Mouse (Mus musculus): ENCODE results near the gene Mrps6. TPM values are rescaled to one million over a fixed set of nuclear protein-coding genes. Genes with fewer than 3 reads are reported as not detected.

Mrps6 gene
- total RNA-seq (2021), result 10 to 100 TPM; 46.8 to 50.3 TPM

DNA sequence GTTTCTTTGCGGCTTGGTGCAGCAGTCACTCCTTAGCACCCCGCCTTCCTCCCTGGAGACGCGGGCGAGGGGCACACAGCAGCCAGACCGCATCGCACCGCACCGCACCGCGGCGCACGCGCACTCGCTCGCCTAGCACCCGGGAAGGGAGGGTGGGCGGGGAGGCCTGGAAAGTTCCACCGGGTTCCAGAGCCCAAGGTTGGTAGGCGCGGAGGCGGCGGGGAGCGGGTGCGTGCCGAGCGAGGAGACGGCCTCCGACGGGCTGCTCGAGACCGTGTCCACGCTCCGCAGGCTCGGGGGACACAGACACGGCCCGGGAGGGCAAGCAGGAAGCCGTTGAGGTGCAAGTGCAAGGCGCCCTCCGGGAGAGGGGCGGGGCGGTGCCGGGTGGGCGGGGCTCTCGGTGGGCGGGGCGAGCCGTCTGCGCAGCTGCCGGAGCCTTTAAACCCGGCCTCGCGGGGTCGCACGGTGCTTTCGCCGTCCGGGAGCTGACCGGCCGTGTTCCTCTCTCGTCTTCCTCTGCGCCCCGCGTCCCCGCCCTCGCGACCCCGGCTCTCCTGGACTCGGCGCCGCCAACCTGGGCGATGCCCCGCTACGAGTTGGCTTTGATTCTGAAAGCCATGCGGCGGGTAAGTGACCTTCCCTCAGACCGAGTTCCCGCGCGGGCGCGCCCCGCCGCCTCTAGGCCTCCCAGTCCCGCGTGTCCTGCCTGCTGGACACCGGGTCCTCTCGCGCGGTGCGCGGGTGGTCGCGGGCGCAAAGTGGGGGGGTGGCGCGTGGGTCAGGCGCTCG, at the start of gene Mrps6, which contains the start of the genes Gm49711 and Slc5a3:
Gene Mrps6, plus strand, starts transcription at position 419 of the 792 bp plus-strand sequence.
Gene Gm49711, plus strand, starts transcription at position 465 of the 792 bp plus-strand sequence.
Gene Slc5a3, plus strand, starts transcription at position 471 of the 792 bp plus-strand sequence.
- intact Hi-C loops (cut with DNase I), result loop anchor here (2.0 to 5.0 kb wide), 4 partner anchors 35 to 229 kb away; no protein-coding TSS in a partner anchor
- peak; percentile 92 to 93 for DNase-seq

GRCm38 (mm10) chr16:92009586-92009985, 48.5 kb upstream of the Mrps6 start:
- intact Hi-C loops (cut with DNase I), result no loop called here
- no peak for DNase-seq

DNA sequence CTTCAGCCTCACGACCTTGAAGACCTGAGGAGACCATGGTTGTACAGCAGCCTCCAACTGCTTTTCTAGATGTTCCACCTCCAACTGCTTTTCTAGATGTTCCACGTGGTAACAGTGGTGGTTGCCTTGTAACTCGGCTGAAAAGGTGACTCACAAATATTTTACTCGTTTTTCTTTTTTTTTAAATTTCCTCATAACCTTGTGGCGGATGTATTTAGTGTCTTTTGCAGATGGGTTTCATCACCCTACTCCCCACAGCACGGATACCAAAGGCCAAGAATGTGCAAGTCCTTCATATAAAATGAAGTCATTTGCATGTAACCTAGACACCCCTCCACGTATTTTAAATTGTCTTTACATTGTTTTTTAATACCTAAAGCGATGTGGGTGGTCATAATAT, 41.3 kb upstream of the Mrps6 start:
- no peak for DNase-seq
- intact Hi-C loops (cut with DNase I), result loop anchor here (5.0 kb wide), 1 partner anchor 49 kb away; no protein-coding TSS in a partner anchor

GRCm38 (mm10) chr16:92019141-92020118, 38.6 kb upstream of the Mrps6 start:
- DNase-seq, result peak; percentile 60 to 71
- intact Hi-C loops (cut with DNase I), result loop anchor here (5.0 kb wide), 1 partner anchor 52 kb away; no protein-coding TSS in a partner anchor

DNA sequence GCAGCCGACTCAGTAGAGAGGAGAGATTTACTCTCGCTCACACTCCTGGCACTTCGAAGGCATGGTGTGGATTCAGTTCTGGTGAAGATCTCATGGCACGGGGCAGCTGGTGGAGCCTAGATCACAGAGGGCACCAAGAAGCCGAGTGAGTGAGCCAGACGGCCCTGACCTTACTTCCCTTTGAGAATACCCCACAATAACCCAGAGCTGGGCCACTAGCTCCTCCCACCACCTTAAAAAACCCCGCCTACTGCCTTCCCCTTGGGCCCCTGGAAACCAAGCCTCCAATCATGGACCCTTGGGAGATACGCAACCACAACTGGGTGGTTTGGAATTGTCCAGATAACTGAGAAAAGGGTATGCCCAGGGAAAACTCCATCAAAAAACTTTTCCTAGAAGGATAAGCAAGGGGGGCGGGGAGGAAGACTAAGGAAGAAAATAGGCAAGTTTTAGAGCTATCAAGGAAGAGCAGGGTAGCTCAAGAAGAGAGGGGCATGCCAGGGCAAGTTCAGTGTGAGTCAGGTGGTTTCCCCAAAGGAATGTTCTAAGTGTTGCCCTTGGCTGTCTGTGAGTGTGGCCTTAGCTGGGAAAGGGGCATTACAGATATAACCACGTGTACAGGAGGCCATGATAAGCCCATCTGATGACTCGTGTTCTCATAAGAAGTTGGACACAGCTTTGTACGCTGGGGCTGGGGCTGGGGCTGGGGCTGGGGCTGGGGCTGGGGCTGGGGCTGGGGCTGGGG, 36.2 kb upstream of the Mrps6 start:
- intact Hi-C loops (cut with DNase I), result loop anchor here (2.0 kb wide), 2 partner anchors 35 to 87 kb away; no protein-coding TSS in a partner anchor

DNA sequence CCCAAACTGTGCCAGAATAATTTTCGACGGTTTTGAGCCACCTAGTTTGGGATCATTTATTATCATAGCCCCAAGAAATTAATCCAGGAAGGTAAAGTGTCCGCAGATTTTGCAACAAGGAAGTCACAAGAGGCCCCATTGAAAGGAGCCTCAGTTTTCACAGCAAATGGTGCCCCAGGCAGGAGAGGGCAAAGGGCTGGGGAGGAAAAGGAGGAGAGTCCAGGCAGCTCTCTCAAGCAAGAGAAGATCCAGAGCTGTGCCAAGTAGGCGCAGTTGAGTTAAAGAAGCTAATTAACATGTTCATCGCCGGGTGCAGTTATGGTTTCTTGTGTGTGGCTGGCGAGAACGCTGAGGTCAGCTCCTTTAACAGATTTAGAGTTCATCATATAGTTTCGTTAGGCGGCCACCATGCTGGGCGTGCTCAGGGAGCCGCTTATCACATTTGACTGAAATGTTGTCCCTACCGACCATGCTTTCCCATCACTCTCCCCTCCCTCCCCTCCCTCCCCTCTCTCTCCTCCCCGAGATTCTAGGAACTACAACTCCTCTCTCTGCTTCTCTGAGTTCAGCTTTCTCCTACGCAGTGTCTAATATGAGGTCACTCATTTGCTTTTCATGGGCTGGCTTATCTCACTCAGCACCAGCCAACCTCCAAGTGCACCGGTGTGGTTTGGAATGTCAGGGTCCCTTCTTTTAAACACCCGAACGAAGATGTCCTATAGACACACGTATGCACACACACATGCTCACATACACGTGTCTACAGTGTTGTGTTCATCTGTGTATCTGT, 35.4 kb upstream of the Mrps6 start:
- intact Hi-C loops (cut with DNase I), result loop anchor here (2.0 kb wide), 2 partner anchors 34 to 88 kb away; no protein-coding TSS in a partner anchor
- DNase-seq, result peak in 1 of 2 experiments; percentile 14

More for the DNA sequence above, 36.2 kb upstream of the Mrps6 start:
- no peak for DNase-seq

GRCm38 (mm10) chr16:92033286-92033685, 24.8 kb upstream of the Mrps6 start:
- intact Hi-C loops (cut with DNase I), result no loop called here

DNA sequence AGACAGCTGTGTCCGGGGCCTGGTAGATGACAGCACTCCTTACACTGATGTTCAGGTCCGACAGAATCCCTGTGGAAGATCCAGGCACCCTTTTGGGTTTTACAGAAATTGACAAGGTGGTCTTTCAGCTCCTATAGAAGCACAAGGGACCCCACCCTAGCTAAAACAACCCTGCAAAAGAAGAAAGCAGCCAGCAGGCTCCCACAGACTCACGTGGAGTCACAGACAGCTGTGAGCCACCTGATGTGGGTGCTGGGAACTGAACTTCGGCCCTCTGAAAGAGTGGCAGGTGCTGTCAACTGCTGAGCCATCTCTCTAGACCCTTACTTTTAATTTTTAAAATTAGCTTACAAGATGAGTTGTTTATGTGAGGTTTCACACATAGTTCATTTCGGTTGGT, 23.4 kb upstream of the Mrps6 start:
- no peak for DNase-seq
- intact Hi-C loops (cut with DNase I), result no loop called here

More at GRCm38 (mm10) chr16:92033286-92033685, 24.8 kb upstream of the Mrps6 start:
- DNase-seq, result no peak

DNA sequence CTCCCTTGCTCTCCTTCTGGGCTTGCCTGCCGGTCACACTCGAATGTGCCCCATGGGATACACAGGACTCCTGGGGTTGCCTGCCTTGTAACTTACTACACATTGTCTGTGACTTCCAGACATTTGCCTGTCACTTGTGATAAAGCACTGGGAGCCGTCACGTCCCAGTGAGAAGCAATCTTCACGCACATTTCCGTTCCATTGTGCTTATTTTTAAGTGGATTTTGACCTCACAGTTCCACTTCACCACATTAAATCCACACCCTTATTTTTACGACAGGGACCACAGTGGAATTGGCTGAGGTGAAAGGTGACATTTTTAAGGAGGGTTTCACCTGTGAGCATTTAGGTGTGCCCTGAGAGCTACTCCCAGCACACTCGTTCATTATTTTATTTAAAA, 21.4 kb upstream of the Mrps6 start:
- no peak for DNase-seq
- intact Hi-C loops (cut with DNase I), result no loop called here

DNA sequence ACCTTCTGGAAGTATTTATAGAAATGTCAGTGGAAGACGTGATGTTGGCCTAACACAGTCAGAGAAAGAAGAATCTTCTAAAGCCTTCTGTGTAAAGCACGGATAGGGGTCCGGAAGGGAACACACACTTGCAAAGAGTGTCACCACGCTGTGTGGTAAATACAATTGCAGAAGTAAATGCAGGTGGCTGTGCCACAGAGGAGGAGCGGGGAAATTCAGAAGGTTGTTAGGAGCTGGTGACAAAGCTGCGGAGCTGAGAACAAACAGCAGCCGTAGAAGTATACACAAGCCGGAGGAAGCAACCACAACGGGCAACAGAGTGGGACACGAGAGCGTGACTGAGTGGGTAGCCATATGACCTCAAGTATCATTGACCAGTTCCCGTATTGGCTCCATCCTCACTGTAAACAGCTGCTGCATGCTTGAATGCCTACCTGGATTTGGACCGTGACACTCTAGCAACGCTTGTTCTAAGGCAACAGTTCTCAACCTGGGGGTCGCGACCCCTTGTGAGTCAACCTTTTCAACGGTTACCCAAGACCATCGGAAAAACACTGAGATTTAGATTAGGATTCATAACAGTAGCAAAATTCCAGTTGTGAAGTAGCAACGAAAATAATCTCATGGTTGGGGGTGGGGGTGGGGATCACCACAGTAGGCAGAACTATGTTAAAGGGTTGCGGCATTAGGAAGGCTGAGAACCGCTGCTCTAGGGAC, 20.0 kb upstream of the Mrps6 start:
- intact Hi-C loops (cut with DNase I), result no loop called here
- no peak for DNase-seq

DNA sequence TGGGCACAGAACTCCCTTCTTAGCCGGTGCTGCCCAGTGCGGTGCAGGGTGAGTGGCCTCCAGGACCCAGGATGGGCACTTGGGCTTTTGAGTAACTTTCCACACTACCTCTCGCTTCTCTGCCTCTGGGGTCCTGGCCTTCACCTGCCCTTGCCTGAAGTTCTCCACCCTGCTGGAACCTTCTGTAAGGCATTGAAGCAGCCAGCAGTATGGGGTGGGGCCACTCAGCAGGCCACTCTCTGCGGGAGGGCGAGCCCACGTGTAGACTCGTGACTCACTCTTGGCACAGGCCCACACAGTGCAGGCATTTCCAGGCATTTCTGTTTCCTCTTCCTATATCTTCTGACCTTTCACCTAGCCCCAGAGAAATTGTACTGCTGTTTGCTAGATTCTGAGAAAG, 18.6 kb upstream of the Mrps6 start:
- DNase-seq, result no peak
- intact Hi-C loops (cut with DNase I), result no loop called here

DNA sequence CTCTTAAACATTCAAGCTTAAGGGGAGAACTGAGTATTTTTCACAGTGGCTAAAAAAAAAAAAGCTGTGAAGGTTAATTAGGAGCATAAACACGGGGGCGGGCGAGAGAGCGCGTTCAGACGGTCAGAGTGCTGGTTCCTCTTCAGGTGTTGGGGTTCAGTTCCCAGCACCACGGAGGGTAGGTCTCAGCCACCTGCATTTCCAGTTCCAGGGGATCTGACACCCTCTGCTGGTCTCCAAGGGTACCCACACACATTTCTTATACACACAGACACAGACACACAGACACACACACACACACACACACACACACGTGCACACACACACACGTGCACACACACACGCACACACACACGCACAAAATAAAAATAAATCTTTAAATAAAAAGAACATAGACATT, 18.1 kb upstream of the Mrps6 start:
- intact Hi-C loops (cut with DNase I), result no loop called here
- DNase-seq, result no peak

DNA sequence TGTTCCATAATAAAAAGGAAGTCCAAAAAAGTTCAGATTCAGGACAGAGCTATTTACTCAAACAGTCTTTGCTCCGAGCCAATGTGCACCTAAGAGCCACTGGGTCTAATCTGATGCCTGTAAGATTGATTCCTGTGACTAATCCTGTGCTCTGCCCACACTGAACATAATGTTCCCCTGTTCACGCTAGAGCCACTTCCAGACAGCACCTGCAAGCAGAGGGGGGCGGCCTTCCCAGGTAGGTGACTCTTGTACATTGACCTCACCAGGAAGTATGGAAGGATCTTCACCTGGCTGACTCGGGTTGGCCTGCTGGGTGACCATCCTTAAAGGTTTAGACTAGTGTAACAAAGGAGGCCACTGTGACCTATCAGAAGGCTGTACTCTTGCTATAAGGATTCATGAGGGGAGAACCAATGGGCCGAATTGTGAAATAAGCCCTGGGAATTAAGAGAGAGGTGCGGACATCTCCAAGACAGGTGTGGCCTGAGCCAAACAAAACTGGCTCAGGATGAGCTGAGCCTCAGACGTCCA, 6.2 kb upstream of the Mrps6 start:
- intact Hi-C loops (cut with DNase I), result no loop called here
- no peak for DNase-seq

DNA sequence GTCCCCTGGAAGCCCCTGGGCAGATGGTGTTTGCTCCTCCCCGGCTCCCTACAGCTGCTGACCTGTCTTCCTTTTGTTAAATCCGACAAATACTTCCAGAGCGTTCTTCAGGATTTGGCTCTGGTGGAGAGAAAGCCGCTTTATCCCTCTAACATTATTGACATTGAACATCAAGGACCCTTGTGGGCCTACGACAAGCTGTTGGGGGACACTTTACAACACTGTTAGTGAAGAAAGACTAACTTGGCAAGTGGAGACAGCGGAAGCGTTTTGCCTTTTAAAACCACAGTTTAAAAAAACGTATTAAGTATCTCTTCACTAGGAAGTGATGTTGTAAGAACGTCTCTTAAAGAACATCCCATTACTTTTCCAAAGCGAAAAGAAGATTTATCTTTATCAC, 5.5 kb upstream of the Mrps6 start:
- no peak for DNase-seq
- intact Hi-C loops (cut with DNase I), result no loop called here

DNA sequence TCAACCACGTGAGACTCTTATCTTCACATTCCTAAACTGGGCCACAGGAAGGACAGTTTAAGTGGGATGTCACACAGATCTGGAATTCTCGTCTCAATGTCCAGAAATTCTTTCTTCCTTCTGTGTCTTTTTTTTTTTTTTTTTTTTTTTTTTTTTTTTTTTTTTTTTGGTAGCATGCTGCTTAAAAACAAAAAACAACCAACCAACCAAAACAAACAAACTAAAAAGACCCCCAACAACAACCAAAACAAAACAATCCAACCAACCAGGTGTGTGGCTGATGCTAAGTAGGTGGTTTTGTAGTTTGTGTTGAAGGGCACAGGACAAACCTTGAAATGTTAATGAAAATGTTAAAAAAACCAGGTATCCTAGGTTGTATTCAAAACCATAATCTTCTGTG, 1.4 kb upstream of the Mrps6 start:
- intact Hi-C loops (cut with DNase I), result loop anchor here (2.0 to 5.0 kb wide), 3 partner anchors 34 to 231 kb away; no protein-coding TSS in a partner anchor
- DNase-seq, result no peak

GRCm38 (mm10) chr16:92057456-92057851, 616 bp upstream of the Mrps6 start:
- no peak for DNase-seq
- intact Hi-C loops (cut with DNase I), result loop anchor here (2.0 to 5.0 kb wide), 3 partner anchors 35 to 230 kb away; no protein-coding TSS in a partner anchor

GRCm38 (mm10) chr16:92058644-92059620, 862 bp downstream of the Mrps6 start:
- DNase-seq, result peak; percentile 25 to 27
- intact Hi-C loops (cut with DNase I), result loop anchor here (2.0 to 5.0 kb wide), 3 partner anchors 92 to 228 kb away; no protein-coding TSS in a partner anchor

Data from heart, postnatal 10 days (tissue).